Mouse (Mus musculus): ENCODE measurements at regions not wholly inside any gene's neighbourhood (a gene's known extent, or its start where the extent isn't known, plus 50 kb on each side); places are given as distances from the start of the nearest gene placed in this dataset.

GRCm38 (mm10) chr3:149256891-149257290, 266.5 kb upstream of the Adgrl2 start:
- TF ChIP-seq CTCF (conservative IDR thresholded peaks at IDR 0.05; ENCODE audit: low read length) = no peak
- no peak for TF ChIP-seq NANOG (IDR thresholded peaks at IDR 0.05; ENCODE audit: borderline replicate concordance, low read length)
